Mouse (Mus musculus) heart, embryonic 14.5 days (tissue): Measurements from ENCODE around the gene Gpr107. TPM values are rescaled to one million over a fixed set of nuclear protein-coding genes. Genes with fewer than 3 reads are reported as not detected.
A peak's percentile ranks its signal among the peaks of the same experiment; 100 is the strongest.

Experiments
- ATAC-seq: fragments of 200-750 bp; cut with Nextera tagmentation; 2 replicates; pipeline ENCODE4 v1.8.0; 2017; ENCODE audit warnings: low read depth, moderate TSS enrichment; ENCODE audit not compliant: insufficient number of reproducible peaks, insufficient read depth, low FRiP score
- H3K27ac ChIP-seq, 2 experiments: fragments of 200-500 bp in 1 of 2; fragments of 300-500 bp in 1 of 2; sonication (generic) in 1 of 2; replicated peaks in 1 of 2; 2 replicates each; pipeline ENCODE4 v1.5.1; 2012 to 2014; ENCODE audit warnings: low read depth in 2 of 2, low read length in 2 of 2, control low read depth in 1 of 2, mild to moderate bottlenecking in 1 of 2, mixed read lengths in 1 of 2; ENCODE audit not compliant: control insufficient read depth in 1 of 2, insufficient read depth in 1 of 2
- H3K27me3 ChIP-seq: fragments of 300-500 bp; sonication (generic); 2 replicates; pipeline ENCODE4 v1.6.1; 2014; ENCODE audit warnings: mild to moderate bottlenecking, low read length, control low read depth; ENCODE audit not compliant: control insufficient read depth, insufficient read depth
- H3K36me3 ChIP-seq: fragments of 300-500 bp; sonication (generic); 2 replicates; pipeline ENCODE4 v1.6.1; 2014; ENCODE audit warnings: mild to moderate bottlenecking, control low read depth, low read length, mixed read lengths; ENCODE audit not compliant: control insufficient read depth, insufficient read depth
- H3K4me1 ChIP-seq, 2 experiments: fragments of 200-500 bp in 1 of 2; fragments of 300-500 bp in 1 of 2; sonication (generic) in 1 of 2; 2 replicates each; pipeline ENCODE4 v1.6.1; 2012 to 2014; ENCODE audit warnings: low read length in 2 of 2, control low read depth in 1 of 2, mixed read lengths in 1 of 2; ENCODE audit not compliant: control insufficient read depth in 2 of 2, insufficient read depth in 2 of 2
- H3K4me2 ChIP-seq: fragments of 300-500 bp; sonication (generic); 2 replicates; pipeline ENCODE4 v1.6.1; 2014; ENCODE audit warnings: mild to moderate bottlenecking, low read length
- H3K4me3 ChIP-seq, 2 experiments: fragments of 200-500 bp in 1 of 2; fragments of 300-500 bp in 1 of 2; sonication (generic) in 1 of 2; 2 replicates each; pipeline ENCODE4 v1.5.1; 2012 to 2014; ENCODE audit warnings: low read length in 2 of 2, mild to moderate bottlenecking in 2 of 2, control low read depth in 1 of 2, low read depth in 1 of 2, moderate library complexity in 1 of 2; ENCODE audit not compliant: control insufficient read depth in 1 of 2, insufficient read depth in 1 of 2
- H3K9ac ChIP-seq: fragments of 300-500 bp; sonication (generic); 2 replicates; pipeline ENCODE4 v1.6.1; 2014; ENCODE audit warnings: mild to moderate bottlenecking, low read length
- H3K9me3 ChIP-seq: fragments of 300-500 bp; sonication (generic); 2 replicates; pipeline ENCODE4 v1.6.1; 2016; ENCODE audit warnings: low read length, control low read depth; ENCODE audit not compliant: control insufficient read depth
- WGBS: fragments of 180-500 bp; shearing (Covaris S2); extraction: QIAGEN DNeasy Blood & Tissue Kit; methylation state at CpG from one replicate; pipeline ENCODE4 v1.1.7; 2014; 5-methylcytosine and 5-hydroxymethylcytosine counted together
- polyA plus RNA-seq: library from polyadenylated mRNA; unstranded; fragments of >200 nt; fragmentation: Nextera tagmentation; extraction: Ambion mirVana; gene quantifications from 2 replicates; pipeline ENCODE4 v1.2.1, GENCODE M21; 2014

The Gpr107 gene
- polyA plus RNA-seq, 1 experiment from 2014 or later = 27.3 TPM

DNA sequence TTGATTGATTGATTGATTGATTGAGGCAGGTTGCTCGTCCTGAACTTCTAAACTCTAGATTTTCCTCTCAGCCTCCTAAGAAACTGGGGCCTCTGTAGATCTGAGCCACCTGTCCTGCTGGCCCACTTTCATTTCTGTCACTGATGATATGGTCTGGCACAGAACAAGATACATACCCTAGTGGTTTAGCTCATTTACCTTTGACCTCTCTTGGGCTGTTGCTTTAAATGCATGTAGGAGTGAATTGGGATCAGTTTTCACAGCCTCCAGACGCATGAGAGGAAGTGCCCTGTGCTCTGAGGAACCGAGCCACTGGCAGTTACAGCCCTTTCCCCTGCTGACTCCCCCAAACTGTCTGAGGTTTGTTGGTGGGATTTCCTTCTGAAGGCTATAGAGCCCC, 50.2 kb downstream of the Gpr107 start:
- Histone ChIP-seq H3K4me2 (no peak overlapping the region), H3K36me3 (peaks cover 43% of the 10 kb centered on the region), H3K9me3 (no peaks in the 10 kb centered on the region), H3K27me3 (no peaks in the 10 kb centered on the region), H3K4me1 (peaks cover 56 to 89% of the 10 kb centered on the region in 2 experiments), H3K9ac (peak overlapping the region; percentile 35; the same call in 1 of the 2 replicates), H3K4me3 (no peak overlapping the region), H3K27ac (peak overlapping the region; percentile 34 to 81)
- ATAC-seq = no peak
- WGBS = 67% methylated on average over 3 of the region's 3 CpGs

- no peak for ATAC-seq
- H3K9ac ChIP-seq = peak overlapping the region; percentile 35; the same call in 1 of the 2 replicates
- no peaks in the 10 kb centered on the region for H3K9me3 ChIP-seq
- H3K27me3 ChIP-seq = no peaks in the 10 kb centered on the region
- H3K27ac ChIP-seq = peak overlapping the region in 1 of 2 experiments; percentile 81; a peak in 1 of 4 replicates
- no peak overlapping the region for H3K4me3 ChIP-seq
- H3K36me3 ChIP-seq = peaks cover 42% of the 10 kb centered on the region
- 84% methylated on average over 4 of the region's 4 CpGs for WGBS
- no peak overlapping the region for H3K4me2 ChIP-seq
- H3K4me1 ChIP-seq = peaks cover 57 to 89% of the 10 kb centered on the region in 2 experiments
Measured at GRCm38 (mm10) chr2:31202956-31203355, 50.8 kb downstream of the Gpr107 start.

DNA sequence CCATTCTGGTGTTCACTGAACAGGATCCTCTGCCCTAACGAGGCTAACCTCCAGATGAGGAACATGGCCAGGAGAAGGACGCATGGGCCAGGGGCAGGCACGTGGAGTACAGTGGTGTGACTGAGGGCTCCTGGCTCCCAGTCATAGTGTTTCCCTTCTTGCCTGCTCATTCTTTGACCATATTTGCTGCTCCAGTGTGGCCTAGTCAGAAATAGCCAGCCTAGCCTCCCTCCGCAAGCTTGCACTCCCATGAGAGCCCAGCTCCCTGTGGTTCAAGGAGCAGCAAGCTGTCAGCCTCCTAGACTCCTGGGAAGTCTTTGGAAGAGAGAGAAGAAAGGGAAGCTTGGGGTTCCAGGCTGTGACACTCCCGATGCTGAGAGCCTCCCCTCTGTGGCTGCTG, 52.6 kb downstream of the Gpr107 start:
- H3K4me1 ChIP-seq = peaks cover 61 to 90% of the 10 kb centered on the region in 2 experiments
- peaks cover 45% of the 10 kb centered on the region for H3K36me3 ChIP-seq
- ATAC-seq = no peak
- H3K4me3 ChIP-seq = no peak overlapping the region
- H3K27ac ChIP-seq = peak overlapping the region; percentile 14 to 35; a peak in 2 of 4 replicates
- 45% methylated on average over 5 of the region's 5 CpGs for WGBS
- H3K9ac ChIP-seq = no peak overlapping the region; the same call in 1 of the 2 replicates
- H3K27me3 ChIP-seq = no peaks in the 10 kb centered on the region
- H3K9me3 ChIP-seq = no peaks in the 10 kb centered on the region
- no peak overlapping the region for H3K4me2 ChIP-seq

DNA sequence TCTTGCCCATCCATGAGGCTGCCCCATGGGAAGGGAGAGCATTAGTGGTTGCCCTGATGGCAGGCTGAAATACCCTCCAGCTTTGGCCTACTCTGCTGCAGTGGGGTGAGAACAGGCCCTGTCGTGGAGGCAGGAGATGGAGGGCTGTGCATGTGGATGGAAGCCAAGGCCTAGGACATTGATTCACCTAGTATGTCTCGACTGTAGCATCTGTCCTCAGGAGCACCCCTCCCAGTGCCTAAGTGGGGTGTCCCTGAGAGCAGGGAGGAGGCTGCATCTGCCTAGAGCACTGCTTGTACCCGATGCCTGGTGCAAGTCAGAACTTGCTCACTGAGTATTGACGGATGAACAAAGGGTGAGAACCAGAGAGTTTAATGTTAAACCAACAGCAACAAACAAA, 54.1 kb downstream of the Gpr107 start:
- Histone ChIP-seq H3K36me3 (peaks cover 46% of the 10 kb centered on the region), H3K4me1 (peaks cover 59 to 86% of the 10 kb centered on the region in 2 experiments), H3K9me3 (no peaks in the 10 kb centered on the region), H3K27ac (0 out of 4 replicates have a peak overlapping the region, but pooled peaks of 1 of the 2 experiments have one; percentile 25), H3K27me3 (no peaks in the 10 kb centered on the region), H3K4me3 (no peak overlapping the region), H3K9ac (peak overlapping the region; percentile 3; the same call in 1 of the 2 replicates), H3K4me2 (no peak overlapping the region)
- ATAC-seq = no peak
- 82% methylated on average over 4 of the region's 4 CpGs for WGBS

DNA sequence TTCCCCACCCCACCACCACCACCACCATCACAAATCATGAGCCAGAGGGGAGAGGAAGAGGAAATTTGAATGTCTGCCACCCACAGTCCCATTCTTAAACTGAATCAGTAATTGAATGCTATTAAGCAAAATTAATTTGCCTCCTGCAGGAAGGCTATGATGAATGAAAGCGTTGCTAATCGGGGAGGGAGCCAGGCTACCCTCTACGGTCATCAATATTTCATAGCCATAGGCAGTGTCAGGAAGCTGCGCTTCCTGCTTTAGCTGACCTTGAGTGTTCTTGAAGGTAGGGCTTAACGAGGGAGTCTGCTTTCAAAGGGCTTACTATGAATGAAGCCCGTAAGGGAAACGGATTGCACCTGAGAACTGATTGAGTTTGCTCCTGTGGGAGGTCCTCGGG, 54.8 kb downstream of the Gpr107 start:
- Histone ChIP-seq H3K9ac (peak overlapping the region; percentile 27; the same call in 1 of the 2 replicates), H3K4me2 (no peak overlapping the region), H3K27me3 (no peaks in the 10 kb centered on the region), H3K9me3 (no peaks in the 10 kb centered on the region), H3K27ac (peak overlapping the region; percentile 85 to 93), H3K4me1 (peaks cover 59 to 86% of the 10 kb centered on the region in 2 experiments), H3K36me3 (peaks cover 48% of the 10 kb centered on the region), H3K4me3 (no peak overlapping the region)
- 63% methylated on average over 8 of the region's 8 CpGs for WGBS
- ATAC-seq = no peak

GRCm38 (mm10) chr2:31208544-31209142, 56.5 kb downstream of the Gpr107 start:
- H3K27me3 ChIP-seq = no peaks in the 10 kb centered on the region
- peak overlapping the region; percentile 54; the same call in 1 of the 2 replicates for H3K9ac ChIP-seq
- H3K9me3 ChIP-seq = no peaks in the 10 kb centered on the region
- peaks cover 64% of the 10 kb centered on the region for H3K36me3 ChIP-seq
- H3K27ac ChIP-seq = peak overlapping the region; percentile 85 to 93
- 57% methylated on average over 13 of the region's 13 CpGs for WGBS
- no peak overlapping the region; the same call in 1 of the 2 replicates for H3K4me2 ChIP-seq
- peaks cover 60 to 87% of the 10 kb centered on the region in 2 experiments for H3K4me1 ChIP-seq
- no peak overlapping the region for H3K4me3 ChIP-seq
- no peak for ATAC-seq

GRCm38 (mm10) chr2:31209525-31209924, 57.4 kb downstream of the Gpr107 start:
- H3K4me3 ChIP-seq = no peak overlapping the region
- no peaks in the 10 kb centered on the region for H3K9me3 ChIP-seq
- H3K4me2 ChIP-seq = peak overlapping the region; percentile 56
- H3K27me3 ChIP-seq = no peaks in the 10 kb centered on the region
- H3K27ac ChIP-seq = peak overlapping the region; percentile 93
- H3K4me1 ChIP-seq = peaks cover 65 to 90% of the 10 kb centered on the region in 2 experiments
- WGBS = 69% methylated on average over 4 of the region's 4 CpGs
- peak overlapping the region; percentile 70 for H3K9ac ChIP-seq
- H3K36me3 ChIP-seq = peaks cover 69% of the 10 kb centered on the region
- ATAC-seq = no peak
